In the genomic region with DNA sequence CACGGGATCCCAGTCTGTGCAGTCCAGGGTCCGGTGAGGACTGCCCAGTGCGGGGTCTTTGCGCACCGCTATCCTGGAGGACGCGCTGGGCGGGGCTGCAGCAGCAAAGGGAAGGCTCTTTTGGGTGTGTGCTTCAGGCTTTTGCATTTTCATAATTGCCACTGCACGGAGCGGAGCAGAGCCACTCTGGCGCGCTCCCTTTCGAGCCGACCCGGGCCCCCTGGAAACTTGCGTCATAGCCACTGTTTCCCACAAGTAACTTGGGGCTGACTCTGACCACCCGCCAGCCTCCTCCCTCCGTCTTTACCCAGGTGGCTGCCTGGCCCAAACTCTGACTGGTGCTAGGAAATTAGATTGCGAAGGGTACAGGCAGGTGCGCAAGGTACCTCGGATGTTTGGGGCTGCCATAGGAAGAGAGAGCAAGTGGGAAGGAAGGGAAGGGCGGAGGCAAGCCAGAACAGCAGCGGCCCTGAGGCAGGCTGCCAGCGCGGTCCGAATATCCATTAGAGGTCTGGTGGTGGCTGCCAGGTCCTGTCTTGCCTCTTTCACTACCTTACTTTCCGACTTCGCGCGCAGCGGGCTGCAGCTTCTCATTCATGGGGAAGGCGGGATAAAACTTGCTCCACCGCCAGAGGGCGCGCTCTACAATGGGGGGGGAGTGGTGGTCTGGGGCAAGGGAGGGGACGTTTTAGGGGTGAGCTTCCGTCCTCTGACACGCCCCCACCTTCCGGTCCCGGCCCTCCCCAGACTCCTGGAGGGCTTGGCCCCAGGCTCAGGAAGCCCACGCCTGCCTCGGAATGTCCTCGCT, we compare ENCODE assay signal across 8 mouse cellular contexts. TPM values are rescaled to one million over a fixed set of nuclear protein-coding genes. Genes with fewer than 3 reads are reported as not detected.
A peak's percentile ranks its signal among the peaks of the same experiment; 100 is the strongest.
DNase-seq lines count a peak whose midpoint lies in the region; ATAC-seq and TF ChIP-seq lines count a peak whose summit lies in the region.

No protein-coding gene starts in this region.

- H3K36me3 ChIP-seq in embryonic facial prominence, embryonic 11.5 days (replicated peaks; ENCODE audit: control insufficient read depth, insufficient read depth, low read depth, low read length) = no peaks in the 10 kb centered on the region
- no peaks in the 10 kb centered on the region for H3K36me3 ChIP-seq in kidney, adult 2 months (ENCODE audit: control insufficient read depth, insufficient read depth, low read length)
- 0 out of 2 replicates have a peak, but pooled peaks cover 7% of the 10 kb centered on the region for H3K36me3 ChIP-seq in limb, embryonic 15.5 days
- H3K36me3 ChIP-seq in midbrain, embryonic 15.5 days (replicated peaks) = no peaks in the 10 kb centered on the region

- no peak for TF ChIP-seq POLR2A in kidney, adult 2 months (IDR thresholded peaks at IDR 0.05; ENCODE audit: low read depth, low read length)

- peak overlapping the region; percentile 85 for H3K4me2 ChIP-seq in embryonic facial prominence, embryonic 11.5 days (ENCODE audit: low read depth, low read length)
- H3K4me2 ChIP-seq in limb, embryonic 15.5 days = peak overlapping the region; percentile 88
- H3K4me2 ChIP-seq in midbrain, embryonic 15.5 days = peak overlapping the region; percentile 69

- peak overlapping the region; percentile 88 for H3K9ac ChIP-seq in embryonic facial prominence, embryonic 11.5 days (replicated peaks; ENCODE audit: low read length)
- peak overlapping the region; percentile 56; the same call in 1 of the 2 replicates for H3K9ac ChIP-seq in limb, embryonic 15.5 days
- peak overlapping the region; percentile 68 for H3K9ac ChIP-seq in midbrain, embryonic 15.5 days

- H3K9me3 ChIP-seq in embryonic facial prominence, embryonic 11.5 days (replicated peaks; ENCODE audit: control insufficient read depth, low read length) = no peaks in the 10 kb centered on the region
- no peaks in the 10 kb centered on the region for H3K9me3 ChIP-seq in limb, embryonic 15.5 days
- no peaks in the 10 kb centered on the region for H3K9me3 ChIP-seq in midbrain, embryonic 15.5 days

- peak overlapping the region; percentile 82 for H3K4me3 ChIP-seq in embryonic facial prominence, embryonic 11.5 days (ENCODE audit: low read depth, low read length)
- peak overlapping the region; percentile 62 for H3K4me3 ChIP-seq in kidney, adult 2 months (ENCODE audit: insufficient read depth, low read depth, low read length)
- peak overlapping the region; percentile 74 for H3K4me3 ChIP-seq in limb, embryonic 15.5 days
- H3K4me3 ChIP-seq in midbrain, embryonic 15.5 days = peak overlapping the region; percentile 89

- peak; percentile 70 for TF ChIP-seq CTCF in kidney, adult 2 months (conservative IDR thresholded peaks at IDR 0.05; ENCODE audit: insufficient read depth, insufficient read length, low read depth, low read length)

- DNase-seq in A20 (ENCODE audit: low read depth, low spot score) = peak; percentile 87
- DNase-seq in adrenal gland, postnatal 14 days = peak; percentile 85
- peak; percentile 72 for DNase-seq in embryonic facial prominence, embryonic 11.5 days (ENCODE audit: low spot score)
- DNase-seq in heart, adult 8-10 months (ENCODE audit: low spot score) = peak; percentile 71
- DNase-seq in kidney, adult 2 months = peak; percentile 86
- peak; percentile 38 to 67 for DNase-seq in spleen, postnatal 14 days (ENCODE audit: low spot score in 2 of 2)

- peaks cover 4% of the 10 kb centered on the region; the same call in 1 of the 2 replicates for H3K4me1 ChIP-seq in embryonic facial prominence, embryonic 11.5 days (ENCODE audit: control insufficient read depth, insufficient read depth, low read length)
- H3K4me1 ChIP-seq in kidney, adult 2 months (ENCODE audit: control insufficient read depth, insufficient read depth, low read length) = peaks cover 11% of the 10 kb centered on the region
- peaks cover 25% of the 10 kb centered on the region for H3K4me1 ChIP-seq in limb, embryonic 15.5 days
- peaks cover 22% of the 10 kb centered on the region for H3K4me1 ChIP-seq in midbrain, embryonic 15.5 days

- WGBS in embryonic facial prominence, embryonic 11.5 days = 2% methylated on average over 43 of the region's 43 CpGs
- under 1% methylated on average over 43 of the region's 43 CpGs for WGBS in kidney, adult 2 months
- under 1% methylated on average over 40 of the region's 43 CpGs for WGBS in limb, embryonic 15.5 days
- under 1% methylated on average over 42 of the region's 43 CpGs for WGBS in midbrain, embryonic 15.5 days

- H3K27me3 ChIP-seq in embryonic facial prominence, embryonic 11.5 days (ENCODE audit: control insufficient read depth, insufficient read depth, low read length) = no peaks in the 10 kb centered on the region
- no peaks in the 10 kb centered on the region for H3K27me3 ChIP-seq in kidney, adult 2 months (replicated peaks; ENCODE audit: control insufficient read depth, insufficient read depth, low read length)
- no peaks in the 10 kb centered on the region for H3K27me3 ChIP-seq in limb, embryonic 15.5 days
- no peaks in the 10 kb centered on the region; the same call in 1 of the 2 replicates for H3K27me3 ChIP-seq in midbrain, embryonic 15.5 days (replicated peaks)

- H3K27ac ChIP-seq in embryonic facial prominence, embryonic 11.5 days (replicated peaks; ENCODE audit: low read depth, low read length) = peak overlapping the region; percentile 92
- peak overlapping the region; percentile 96 for H3K27ac ChIP-seq in kidney, adult 2 months (ENCODE audit: insufficient read depth, low read depth, low read length)
- peak overlapping the region; percentile 96 for H3K27ac ChIP-seq in limb, embryonic 15.5 days
- H3K27ac ChIP-seq in midbrain, embryonic 15.5 days = peak overlapping the region; percentile 96

- peak; percentile 62 for ATAC-seq in embryonic facial prominence, embryonic 11.5 days (replicated peaks; ENCODE audit: insufficient number of reproducible peaks, low FRiP score, low TSS enrichment, low read depth)
- ATAC-seq in limb, embryonic 15.5 days (ENCODE audit: insufficient number of reproducible peaks, low FRiP score, low TSS enrichment, low read depth) = peak; percentile 50
- peak; percentile 16 for ATAC-seq in midbrain, embryonic 15.5 days (replicated peaks)

RNA-seq across cellular contexts. Expression of a gene that starts 0.7 kb away (rescaled TPM):
- total RNA-seq in adrenal gland, postnatal 14 days (2021) = 5.7 and 9.2 TPM in 2 replicates
- 27.2 and 28.6 TPM in 2 replicates for polyA plus RNA-seq in embryonic facial prominence, embryonic 11.5 days (2014; fragmentation: Nextera tagmentation; extraction: Ambion mirVana)
- total RNA-seq in heart, adult 8-10 months (2022) = 1 to 10 TPM; 2.8 to 6.2 (median 3.6) TPM
- polyA plus RNA-seq in kidney, adult 2 months (2012; rRNA removed) = 4.5 and 5.1 TPM in 2 replicates
- polyA plus RNA-seq in limb, embryonic 15.5 days (2015; fragmentation: Nextera tagmentation; extraction: Ambion mirVana) = 20.4 and 20.7 TPM in 2 replicates
- 8.1 and 8.4 TPM in 2 replicates for polyA plus RNA-seq in midbrain, embryonic 15.5 days (2015; fragmentation: Nextera tagmentation; extraction: Ambion mirVana)

RNA-seq across cellular contexts. Expression of a gene that starts 18.7 kb away (rescaled TPM):
- total RNA-seq in adrenal gland, postnatal 14 days (2021) = 11.5 and 16.2 TPM in 2 replicates
- polyA plus RNA-seq in embryonic facial prominence, embryonic 11.5 days (2014; fragmentation: Nextera tagmentation; extraction: Ambion mirVana) = 26.6 and 32.7 TPM in 2 replicates
- total RNA-seq in heart, adult 8-10 months (2022) = 100 to 1,000 TPM; 705 to 904 (median 868) TPM
- 3.1 and 6.9 TPM in 2 replicates for polyA plus RNA-seq in kidney, adult 2 months (2012; rRNA removed)
- 36.8 and 81.2 TPM in 2 replicates for polyA plus RNA-seq in limb, embryonic 15.5 days (2015; fragmentation: Nextera tagmentation; extraction: Ambion mirVana)
- polyA plus RNA-seq in midbrain, embryonic 15.5 days (2015; fragmentation: Nextera tagmentation; extraction: Ambion mirVana) = 25.4 and 29.3 TPM in 2 replicates

RNA-seq across cellular contexts. Expression of a gene that starts 34.2 kb away (rescaled TPM):
- 23.7 and 25.1 TPM in 2 replicates for total RNA-seq in adrenal gland, postnatal 14 days (2021)
- 19.9 and 21.2 TPM in 2 replicates for polyA plus RNA-seq in embryonic facial prominence, embryonic 11.5 days (2014; fragmentation: Nextera tagmentation; extraction: Ambion mirVana)
- 10 to 100 TPM in 2 of 4 experiments, 1 to 10 TPM in 2; 7.3 to 13.5 (median 9.5) TPM for total RNA-seq in heart, adult 8-10 months (2022)
- polyA plus RNA-seq in kidney, adult 2 months (2012; rRNA removed) = 210 and 226 TPM in 2 replicates
- 31.7 and 34.9 TPM in 2 replicates for polyA plus RNA-seq in limb, embryonic 15.5 days (2015; fragmentation: Nextera tagmentation; extraction: Ambion mirVana)
- 12.3 and 17.3 TPM in 2 replicates for polyA plus RNA-seq in midbrain, embryonic 15.5 days (2015; fragmentation: Nextera tagmentation; extraction: Ambion mirVana)

Comparison
In these comparisons a context has a peak if more than half of its experiments do, and no peak if none do; other contexts are left out.
1. Peak in every context shown above with its lines: DNase-seq, ATAC-seq, H3K4me3 ChIP-seq and H3K27ac ChIP-seq.